Mouse (Mus musculus) embryonic facial prominence, embryonic 10.5 days (tissue): ENCODE measurements at regions not wholly inside any gene's neighbourhood (a gene's known extent, or its start where the extent isn't known, plus 50 kb on each side); places are given as distances from the start of the nearest gene placed in this dataset.

Source experiments
- DNase-seq: peaks from one replicate; pipeline ENCODE4 v3.0.0-alpha.2; 2017; ENCODE audit warnings: low spot score
- H3K27ac ChIP-seq: fragments of 300-500 bp; sonication (generic); replicated peaks from 2 replicates; pipeline ENCODE4 v1.5.1; 2016; ENCODE audit warnings: mild to moderate bottlenecking
- H3K27me3 ChIP-seq: fragments of 300-500 bp; sonication (generic); replicated peaks from 2 replicates; pipeline ENCODE4 v1.6.1; 2016; ENCODE audit warnings: low read depth, mild to moderate bottlenecking; ENCODE audit not compliant: poor library complexity, severe bottlenecking
- H3K36me3 ChIP-seq: fragments of 300-500 bp; sonication (generic); replicated peaks from 2 replicates; pipeline ENCODE4 v1.6.1; 2016; ENCODE audit warnings: mild to moderate bottlenecking, moderate library complexity
- H3K4me1 ChIP-seq: fragments of 300-500 bp; sonication (generic); 2 replicates; pipeline ENCODE4 v1.6.1; 2016
- H3K4me3 ChIP-seq: fragments of 300-500 bp; sonication (generic); 2 replicates; pipeline ENCODE4 v1.5.1; 2016; ENCODE audit warnings: mild to moderate bottlenecking, moderate library complexity
- H3K9me3 ChIP-seq: fragments of 300-500 bp; sonication (generic); 2 replicates; pipeline ENCODE4 v1.6.1; 2016; ENCODE audit warnings: mild to moderate bottlenecking
- WGBS: fragments of 180-500 bp; shearing (Covaris S2); methylation state at CpG from one replicate; pipeline ENCODE4 v1.1.7; 2016; 5-methylcytosine and 5-hydroxymethylcytosine counted together

DNA sequence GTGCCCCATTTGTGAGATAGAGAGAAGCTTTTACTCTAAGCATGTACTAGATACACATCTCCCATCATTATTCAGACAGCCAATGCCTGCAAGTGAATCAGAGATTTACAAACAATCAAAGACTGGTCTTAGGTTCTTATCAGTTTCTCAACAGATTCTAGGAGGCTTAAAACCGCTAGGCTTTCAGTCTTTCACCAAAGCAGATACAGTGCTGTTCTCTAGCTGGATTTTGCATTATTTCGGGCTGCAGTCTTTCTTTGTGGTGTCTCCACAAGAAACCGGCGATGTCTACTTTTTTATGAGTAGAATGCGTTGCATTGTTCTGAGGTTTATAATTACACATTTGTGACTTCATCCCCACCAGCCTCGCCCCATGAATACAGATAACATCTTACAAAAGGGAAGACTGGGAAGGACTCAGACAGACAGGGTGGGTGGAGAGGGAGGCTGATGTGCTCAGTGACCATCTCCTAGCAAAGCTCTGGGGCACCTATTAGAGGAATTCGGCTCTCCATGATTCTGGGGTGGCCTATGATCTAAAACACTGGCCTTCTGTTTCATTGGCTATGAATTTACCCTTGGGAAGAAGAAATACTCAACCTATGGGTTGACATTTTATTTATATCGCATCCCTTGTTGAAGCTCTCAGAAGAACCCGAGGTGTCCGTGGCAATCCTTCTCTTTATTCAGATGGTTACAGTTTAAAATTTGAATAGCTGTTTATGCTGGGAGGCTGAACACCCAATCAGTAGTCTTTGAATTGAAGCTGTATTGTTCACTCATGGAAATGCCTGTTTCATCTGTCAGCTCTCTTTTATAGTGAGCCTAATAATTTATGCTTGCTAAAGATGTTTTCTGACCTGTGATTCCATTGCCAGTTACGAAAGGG, 343.8 kb downstream of the Tmem161b start:
- H3K4me1 ChIP-seq = no peaks in the 10 kb centered on the region
- H3K9me3 ChIP-seq = no peaks in the 10 kb centered on the region
- DNase-seq = no peak
- H3K27ac ChIP-seq = no peak overlapping the region
- H3K36me3 ChIP-seq = no peaks in the 10 kb centered on the region
- no peaks in the 10 kb centered on the region for H3K27me3 ChIP-seq
- 85% methylated on average over 11 of the region's 11 CpGs for WGBS
- H3K4me3 ChIP-seq = no peak overlapping the region

DNA sequence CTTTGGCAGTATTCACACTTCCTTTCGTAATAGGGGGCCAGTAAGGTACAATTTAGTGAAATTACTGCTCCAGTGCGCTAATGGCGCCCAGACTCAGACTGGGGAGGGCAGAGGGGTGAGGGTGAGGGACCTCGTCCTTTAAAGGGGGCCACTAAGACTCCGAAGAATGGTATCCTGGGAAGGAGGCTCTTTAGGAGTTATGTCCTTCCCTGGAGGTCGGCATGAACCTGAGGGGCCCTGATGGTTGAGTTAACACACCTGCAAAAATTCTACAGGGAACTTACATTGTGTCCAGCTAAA, 344.4 kb downstream of the Tmem161b start:
- Histone ChIP-seq H3K36me3 (no peaks in the 10 kb centered on the region), H3K4me1 (no peaks in the 10 kb centered on the region), H3K27me3 (no peaks in the 10 kb centered on the region), H3K9me3 (no peaks in the 10 kb centered on the region), H3K27ac (no peak overlapping the region), H3K4me3 (no peak overlapping the region)
- WGBS = 82% methylated on average over 6 of the region's 6 CpGs
- no peak for DNase-seq

DNA sequence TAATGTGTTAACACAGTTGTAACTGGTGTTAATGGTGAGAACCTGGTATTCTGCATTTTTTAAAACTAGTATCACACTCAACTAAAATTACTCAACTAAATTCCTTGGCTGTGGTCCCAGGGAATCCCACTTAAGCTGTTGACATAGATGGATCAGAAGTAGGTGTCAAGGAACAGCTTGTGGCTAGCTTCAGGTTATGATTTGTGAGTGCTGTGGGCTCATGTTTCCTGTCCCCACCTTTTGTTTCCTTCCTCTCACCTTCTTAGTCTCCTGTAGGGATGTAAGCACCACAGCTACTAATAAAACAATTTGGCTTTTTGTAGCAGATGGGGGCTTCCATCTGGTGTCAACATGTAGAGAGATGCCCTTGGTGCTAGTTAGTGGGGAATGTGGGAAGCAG, 347.3 kb downstream of the Tmem161b start:
- no peaks in the 10 kb centered on the region for H3K36me3 ChIP-seq
- H3K9me3 ChIP-seq = no peaks in the 10 kb centered on the region
- H3K27ac ChIP-seq = no peak overlapping the region
- no peak for DNase-seq
- H3K4me3 ChIP-seq = no peak overlapping the region
- no peaks in the 10 kb centered on the region for H3K4me1 ChIP-seq
- H3K27me3 ChIP-seq = no peaks in the 10 kb centered on the region

DNA sequence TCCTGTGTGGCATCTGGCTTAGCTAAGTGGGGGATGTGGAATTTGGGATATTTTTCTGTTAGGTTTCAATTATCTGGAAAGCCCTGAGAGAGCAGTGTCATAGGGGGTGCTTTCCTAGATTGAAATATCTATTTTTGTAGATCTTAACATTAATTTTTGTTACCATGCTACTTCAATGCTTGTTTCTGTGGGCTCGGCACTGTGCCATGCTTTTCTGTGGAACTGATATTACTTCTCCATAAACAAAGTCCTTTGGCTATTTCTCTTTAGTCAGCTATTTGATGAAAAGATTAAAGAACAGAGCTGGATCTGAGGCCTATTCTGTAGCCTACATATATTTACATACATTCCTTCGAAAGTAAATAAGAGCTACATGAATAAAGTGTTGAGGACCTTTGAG, 348.1 kb downstream of the Tmem161b start:
- H3K27ac ChIP-seq = no peak overlapping the region
- 74% methylated on average over 2 of the region's 2 CpGs for WGBS
- H3K36me3 ChIP-seq = no peaks in the 10 kb centered on the region
- no peak overlapping the region for H3K4me3 ChIP-seq
- no peaks in the 10 kb centered on the region for H3K9me3 ChIP-seq
- H3K4me1 ChIP-seq = no peaks in the 10 kb centered on the region
- H3K27me3 ChIP-seq = no peaks in the 10 kb centered on the region
- no peak for DNase-seq

DNA sequence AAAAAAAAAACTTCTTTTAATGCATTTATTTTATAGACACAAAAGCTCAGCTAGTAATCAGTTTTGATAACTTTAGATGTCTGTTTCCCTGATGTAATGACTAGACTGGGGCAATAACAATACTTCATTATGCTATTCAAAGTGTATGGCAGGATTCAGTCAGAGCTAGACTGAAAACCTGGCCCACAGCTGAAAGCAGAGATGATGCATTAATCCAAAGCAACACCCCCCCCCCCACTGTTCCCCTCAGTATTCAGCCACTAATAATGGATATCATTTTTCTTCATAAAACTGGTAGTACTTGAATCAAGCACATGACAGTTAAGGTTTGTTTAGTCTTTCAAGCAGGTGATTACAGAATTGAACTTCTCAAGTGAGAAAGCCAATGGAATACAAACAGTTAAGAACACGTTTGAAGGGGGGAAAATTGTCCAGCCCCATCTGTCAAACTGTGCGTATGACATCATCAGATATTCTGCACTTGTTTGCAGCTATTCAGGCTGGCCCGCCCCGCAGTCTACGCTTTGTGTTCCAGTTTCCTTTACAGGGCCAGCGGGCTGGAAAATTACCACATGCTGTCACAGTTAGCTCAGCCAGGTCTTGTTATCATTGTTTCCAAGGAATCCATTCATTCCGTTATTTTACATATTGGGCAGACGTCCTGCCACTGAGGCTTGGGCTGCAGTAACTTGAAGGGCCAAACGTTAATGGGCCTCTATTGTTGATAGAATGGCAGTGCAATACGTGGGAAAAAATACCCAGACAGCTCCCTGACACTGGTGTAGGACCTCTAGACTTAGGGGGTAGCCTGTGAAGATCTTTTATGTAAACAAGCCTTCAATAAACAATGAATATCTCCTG, 349.1 kb downstream of the Tmem161b start:
- Histone ChIP-seq H3K36me3 (no peaks in the 10 kb centered on the region), H3K9me3 (no peaks in the 10 kb centered on the region), H3K4me3 (no peak overlapping the region), H3K27ac (no peak overlapping the region), H3K27me3 (no peaks in the 10 kb centered on the region), H3K4me1 (no peaks in the 10 kb centered on the region)
- WGBS = 32% methylated on average over 10 of the region's 10 CpGs
- DNase-seq = peak; percentile 66

DNA sequence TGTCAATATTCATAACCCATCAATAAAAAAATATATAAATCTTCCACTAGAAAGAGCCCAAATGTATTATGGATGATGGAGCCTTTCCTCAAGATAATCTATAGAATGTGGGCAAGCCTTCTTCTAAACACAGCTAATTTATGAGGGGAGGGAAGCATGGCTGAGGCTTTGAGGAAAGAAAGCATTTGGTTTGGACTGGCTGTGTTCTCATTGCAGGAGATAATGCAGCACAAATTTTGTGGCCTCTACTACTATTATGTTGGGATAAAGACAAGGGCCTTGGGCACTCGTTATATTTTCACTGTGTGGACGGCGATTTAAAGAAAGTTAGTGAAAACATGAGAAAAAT, 349.7 kb downstream of the Tmem161b start:
- Histone ChIP-seq H3K36me3 (no peaks in the 10 kb centered on the region), H3K4me3 (no peak overlapping the region), H3K27ac (peak overlapping the region; percentile 10; the same call in 1 of the 2 replicates), H3K27me3 (no peaks in the 10 kb centered on the region), H3K4me1 (no peaks in the 10 kb centered on the region), H3K9me3 (no peaks in the 10 kb centered on the region)
- no peak for DNase-seq
- 74% methylated on average over 3 of the region's 3 CpGs for WGBS

DNA sequence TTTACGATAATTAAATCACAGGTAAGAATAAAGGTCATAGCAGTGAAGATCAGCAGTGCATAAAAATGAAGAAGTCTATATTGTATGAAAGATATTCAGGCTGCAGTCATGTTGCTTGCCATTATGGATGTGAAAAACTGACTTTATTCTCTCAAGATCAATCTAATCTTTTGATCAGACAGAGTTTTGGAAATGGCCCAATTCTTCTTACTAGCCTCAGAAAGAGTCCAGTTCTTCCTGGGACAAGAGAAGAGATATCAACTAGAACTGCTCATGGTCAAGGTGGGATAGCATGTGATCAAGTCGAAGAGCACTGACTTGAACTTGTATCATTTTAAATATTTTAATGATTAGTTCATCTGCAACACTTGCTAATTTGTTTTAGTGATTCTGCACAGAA, 350.1 kb downstream of the Tmem161b start:
- Histone ChIP-seq H3K9me3 (no peaks in the 10 kb centered on the region), H3K27me3 (no peaks in the 10 kb centered on the region), H3K27ac (no peak overlapping the region; the same call in 1 of the 2 replicates), H3K4me1 (no peaks in the 10 kb centered on the region), H3K4me3 (no peak overlapping the region), H3K36me3 (no peaks in the 10 kb centered on the region)
- DNase-seq = no peak
- 89% methylated on average over 2 of the region's 2 CpGs for WGBS

DNA sequence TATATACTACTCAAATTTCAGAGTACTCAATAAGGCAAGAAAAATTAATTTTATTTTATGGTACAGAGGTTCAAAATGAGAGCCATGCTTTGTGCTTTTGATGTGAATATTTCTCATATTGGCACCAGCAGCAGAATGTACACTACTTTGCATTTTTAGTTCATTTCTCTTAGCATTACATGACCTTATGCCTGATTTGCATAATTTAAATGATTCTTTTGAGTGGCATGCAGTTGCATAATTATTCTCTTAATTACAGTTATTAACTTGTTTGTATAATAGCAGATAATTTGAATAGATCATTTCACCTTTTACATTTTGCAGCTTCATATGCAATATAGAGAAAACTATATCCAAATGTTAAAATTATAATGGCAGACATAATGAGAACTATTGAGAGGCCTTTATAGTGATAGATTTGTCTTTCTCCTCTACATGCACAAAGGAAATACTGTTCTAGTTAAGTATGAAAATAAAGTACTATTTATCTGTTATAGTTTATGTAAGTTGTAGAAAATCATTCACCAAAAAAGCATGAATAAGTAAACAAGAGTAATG, 374.6 kb downstream of the Tmem161b start:
- no peak for DNase-seq
- no peaks in the 10 kb centered on the region for H3K36me3 ChIP-seq
- no peak overlapping the region for H3K27ac ChIP-seq
- H3K4me3 ChIP-seq = no peak overlapping the region
- H3K9me3 ChIP-seq = no peaks in the 10 kb centered on the region
- H3K4me1 ChIP-seq = no peaks in the 10 kb centered on the region
- H3K27me3 ChIP-seq = no peaks in the 10 kb centered on the region

DNA sequence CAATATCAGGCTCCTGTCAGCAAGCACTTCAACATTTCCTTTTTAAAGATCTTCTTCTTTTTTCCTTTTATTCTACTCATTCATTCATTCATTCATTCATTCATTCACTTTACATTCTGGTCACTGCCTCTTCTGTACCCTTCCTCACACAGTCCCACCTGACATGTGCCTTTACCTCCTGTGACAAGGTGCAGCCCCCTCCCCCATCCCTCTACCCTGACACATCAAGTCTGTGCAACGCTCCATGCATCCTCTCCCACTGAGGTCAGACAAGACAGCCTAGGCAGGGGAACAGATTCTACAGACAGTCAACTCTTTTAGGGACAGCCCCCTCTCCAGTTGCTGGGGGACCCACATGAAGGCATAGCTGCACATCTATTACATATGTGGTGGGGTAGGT, 380.5 kb downstream of the Tmem161b start:
- no peaks in the 10 kb centered on the region for H3K27me3 ChIP-seq
- no peaks in the 10 kb centered on the region for H3K36me3 ChIP-seq
- H3K9me3 ChIP-seq = no peaks in the 10 kb centered on the region
- no peaks in the 10 kb centered on the region for H3K4me1 ChIP-seq
- no peak for DNase-seq
- H3K27ac ChIP-seq = no peak overlapping the region
- WGBS = 82% methylated on average over 1 of the region's 1 CpGs
- no peak overlapping the region for H3K4me3 ChIP-seq

DNA sequence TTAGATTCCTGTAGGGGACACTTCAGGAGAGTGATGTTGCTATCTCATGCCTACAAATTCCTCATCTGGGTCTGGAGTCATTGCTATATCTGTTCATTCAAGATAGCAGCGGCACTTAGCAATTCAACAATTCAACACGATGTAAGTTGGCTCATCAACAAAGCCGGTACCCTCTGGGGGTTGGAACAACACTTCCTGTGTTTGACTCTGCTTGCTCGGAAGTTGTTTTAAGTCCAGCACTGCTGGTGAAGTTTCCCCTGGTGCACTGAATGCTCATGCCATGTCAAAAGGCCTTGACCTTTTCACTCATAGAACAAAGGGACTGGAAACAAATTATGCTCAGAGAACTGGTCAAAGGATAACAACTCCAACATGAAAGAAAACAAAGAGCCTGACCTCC, 390.4 kb downstream of the Tmem161b start:
- Histone ChIP-seq H3K9me3 (no peaks in the 10 kb centered on the region), H3K27ac (no peak overlapping the region), H3K27me3 (peaks cover 23% of the 10 kb centered on the region), H3K4me3 (no peak overlapping the region), H3K4me1 (peaks cover 9% of the 10 kb centered on the region), H3K36me3 (no peaks in the 10 kb centered on the region)
- peak; percentile 23 for DNase-seq
- WGBS = 11% methylated on average over 4 of the region's 4 CpGs

DNA sequence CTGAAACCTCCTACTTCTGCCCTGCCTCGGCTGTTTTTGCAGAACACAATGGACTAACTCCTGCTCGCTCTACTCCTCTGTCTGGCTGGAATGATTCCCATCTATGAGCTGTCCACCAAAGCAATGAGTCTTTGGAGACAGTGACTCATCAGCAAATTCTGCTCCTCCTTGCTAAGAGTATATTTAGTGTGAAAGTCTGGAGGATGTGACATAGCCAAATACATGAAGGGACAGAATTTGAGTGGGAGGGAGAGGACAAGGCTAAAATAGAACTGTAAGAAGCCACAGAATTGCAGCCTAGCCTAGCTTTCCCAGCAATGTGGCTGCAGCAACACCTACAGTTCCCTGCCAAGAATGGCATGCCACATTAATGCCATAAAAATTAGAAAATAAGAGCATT, 390.9 kb downstream of the Tmem161b start:
- Histone ChIP-seq H3K9me3 (no peaks in the 10 kb centered on the region), H3K27ac (no peak overlapping the region), H3K27me3 (peaks cover 23% of the 10 kb centered on the region), H3K4me1 (peaks cover 9% of the 10 kb centered on the region), H3K4me3 (no peak overlapping the region), H3K36me3 (no peaks in the 10 kb centered on the region)
- no peak for DNase-seq
- 32% methylated on average over 2 of the region's 2 CpGs for WGBS

DNA sequence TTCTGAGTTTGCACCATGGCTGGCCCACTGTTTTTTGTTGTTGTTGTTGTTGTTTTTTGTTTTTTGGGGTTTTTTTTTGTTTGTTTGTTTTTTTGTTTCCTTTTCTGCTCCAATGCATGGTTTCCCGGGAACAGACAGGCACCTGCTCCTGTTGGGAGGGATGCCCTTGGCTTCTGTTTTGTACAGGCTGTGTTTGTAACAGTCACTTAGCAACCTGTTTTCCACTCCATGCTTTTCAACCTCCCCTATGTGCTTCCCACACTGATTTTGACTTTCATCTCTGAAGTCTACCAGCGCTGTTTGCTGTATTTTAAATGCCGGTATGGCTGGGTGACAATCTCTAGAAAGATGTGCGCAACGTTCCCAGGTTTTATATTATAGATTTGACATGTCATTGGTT, 402.6 kb downstream of the Tmem161b start:
- no peak overlapping the region for H3K27ac ChIP-seq
- WGBS = 90% methylated on average over 5 of the region's 5 CpGs
- no peak for DNase-seq

DNA sequence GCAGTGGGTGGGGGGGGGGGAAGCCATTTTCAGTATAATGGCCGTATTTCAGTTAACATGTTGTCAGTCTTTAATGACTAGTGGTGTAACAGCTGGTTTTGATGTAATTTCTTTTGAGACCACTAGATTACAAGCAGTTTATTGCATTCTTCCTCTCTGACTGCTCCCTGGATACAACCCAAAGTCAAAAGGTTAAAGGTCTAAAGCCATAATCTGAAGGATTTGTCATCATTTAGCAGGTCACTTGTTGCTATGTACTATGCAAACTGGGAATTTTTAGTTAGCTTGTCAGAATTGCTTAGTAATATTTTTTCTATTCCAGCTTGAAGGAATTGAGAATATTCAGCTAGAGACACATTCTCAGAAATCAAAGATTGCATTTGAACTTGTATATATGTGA, 403.4 kb downstream of the Tmem161b start:
- Histone ChIP-seq H3K9me3 (no peaks in the 10 kb centered on the region), H3K36me3 (no peaks in the 10 kb centered on the region), H3K27me3 (no peaks in the 10 kb centered on the region), H3K4me1 (peaks cover 8% of the 10 kb centered on the region), H3K4me3 (no peak overlapping the region), H3K27ac (no peak overlapping the region)
- DNase-seq = no peak
- 31% methylated on average over 1 of the region's 1 CpGs for WGBS

More for the DNA sequence above, 402.6 kb downstream of the Tmem161b start:
- Histone ChIP-seq H3K9me3 (no peaks in the 10 kb centered on the region), H3K4me3 (no peak overlapping the region), H3K27me3 (no peaks in the 10 kb centered on the region), H3K36me3 (no peaks in the 10 kb centered on the region), H3K4me1 (peaks cover 8% of the 10 kb centered on the region)
